8 mouse cellular contexts compared by ENCODE assay signal in the genomic region with DNA sequence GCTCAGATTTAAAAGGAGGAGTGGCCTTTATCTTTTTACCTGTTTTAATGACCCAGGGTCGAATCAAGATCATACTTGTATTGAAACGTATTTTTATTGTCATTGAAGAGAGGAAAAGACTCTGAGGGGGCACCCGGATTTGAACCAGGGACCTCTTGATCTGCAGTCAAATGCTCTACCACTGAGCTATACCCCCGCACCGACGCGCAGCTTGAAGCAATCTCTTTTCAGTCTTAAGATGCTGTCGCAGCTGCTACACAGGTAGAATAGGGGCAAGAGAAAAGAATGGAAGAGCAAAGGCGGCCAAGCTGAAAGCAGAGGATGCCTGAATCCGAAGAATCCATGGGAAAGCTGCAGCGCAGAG. TPM values are rescaled to one million over a fixed set of nuclear protein-coding genes. Genes with fewer than 3 reads are reported as not detected.
DNase-seq lines count a peak whose midpoint lies in the region; ATAC-seq and TF ChIP-seq lines count a peak whose summit lies in the region.

TSS of gene Lasp1 (plus strand) at position 219 of the 364 bp plus-strand sequence.

- intact Hi-C loops in heart, adult 2 months (cut with DNase I): no loop called here

- peak; percentile 80 to 96 for DNase-seq in frontal cortex, adult 2 months (ENCODE audit: extremely low spot score in 1 of 2, low spot score in 1 of 2)
- peak; percentile 91 for DNase-seq in embryonic facial prominence, embryonic 11.5 days (ENCODE audit: low spot score)
- peak; percentile 87 to 91 for DNase-seq in heart, adult 2 months
- DNase-seq in kidney, adult 9 months: peak; percentile 90
- DNase-seq in spleen, postnatal 10 days (ENCODE audit: low spot score in 2 of 2): peak; percentile 74 to 88

- no peaks in the 10 kb centered on the region for H3K27me3 ChIP-seq in embryonic facial prominence, embryonic 11.5 days (ENCODE audit: control insufficient read depth, insufficient read depth, low read length)
- H3K27me3 ChIP-seq in heart, adult 2 months (ENCODE audit: control insufficient read depth, insufficient read depth, low read length): no peaks in the 10 kb centered on the region
- H3K27me3 ChIP-seq in limb, embryonic 13.5 days: no peaks in the 10 kb centered on the region
- H3K27me3 ChIP-seq in midbrain, embryonic 15.5 days (replicated peaks): no peaks in the 10 kb centered on the region

- no peaks in the 10 kb centered on the region for H3K79me2 ChIP-seq in heart, adult 2 months (replicated peaks; ENCODE audit: control insufficient read depth, insufficient read depth, low read length)

- H3K9ac ChIP-seq in embryonic facial prominence, embryonic 11.5 days (replicated peaks; ENCODE audit: low read length): peak within 1 kb of the TSS; percentile 80
- H3K9ac ChIP-seq in heart, adult 2 months (ENCODE audit: low read depth, low read length): peak within 1 kb of the TSS; percentile 90
- H3K9ac ChIP-seq in limb, embryonic 13.5 days: peak within 1 kb of the TSS; percentile 92
- peak within 1 kb of the TSS; percentile 85 for H3K9ac ChIP-seq in midbrain, embryonic 15.5 days

- H3K36me3 ChIP-seq in embryonic facial prominence, embryonic 11.5 days (replicated peaks; ENCODE audit: control insufficient read depth, insufficient read depth, low read depth, low read length): no peaks in the 10 kb centered on the region
- H3K36me3 ChIP-seq in heart, adult 2 months (ENCODE audit: control insufficient read depth, insufficient read depth, low read length): 0 out of 2 replicates have a peak, but pooled peaks cover 2% of the 10 kb centered on the region
- H3K36me3 ChIP-seq in limb, embryonic 13.5 days: peaks cover 5% of the 10 kb centered on the region; the same call in 1 of the 2 replicates
- H3K36me3 ChIP-seq in midbrain, embryonic 15.5 days (replicated peaks): no peaks in the 10 kb centered on the region

- TF ChIP-seq CTCF in heart, adult 2 months (IDR thresholded peaks at IDR 0.05): no peak

- peak within 1 kb of the TSS; percentile 84 for H3K4me2 ChIP-seq in embryonic facial prominence, embryonic 11.5 days (ENCODE audit: low read depth, low read length)
- H3K4me2 ChIP-seq in limb, embryonic 13.5 days (replicated peaks): peak within 1 kb of the TSS; percentile 74
- H3K4me2 ChIP-seq in midbrain, embryonic 15.5 days: peak within 1 kb of the TSS; percentile 76

- peaks cover 6% of the 10 kb centered on the region; the same call in 1 of the 2 replicates for H3K4me1 ChIP-seq in embryonic facial prominence, embryonic 11.5 days (ENCODE audit: control insufficient read depth, insufficient read depth, low read length)
- peaks cover 10% of the 10 kb centered on the region for H3K4me1 ChIP-seq in heart, adult 2 months (ENCODE audit: control insufficient read depth, insufficient read depth, low read length)
- H3K4me1 ChIP-seq in limb, embryonic 13.5 days: peaks cover 33% of the 10 kb centered on the region
- peaks cover 33% of the 10 kb centered on the region for H3K4me1 ChIP-seq in midbrain, embryonic 15.5 days

- no peaks in the 10 kb centered on the region for H3K9me3 ChIP-seq in embryonic facial prominence, embryonic 11.5 days (replicated peaks; ENCODE audit: control insufficient read depth, low read length)
- H3K9me3 ChIP-seq in limb, embryonic 13.5 days: no peaks in the 10 kb centered on the region
- no peaks in the 10 kb centered on the region for H3K9me3 ChIP-seq in midbrain, embryonic 15.5 days

- H3K4me3 ChIP-seq in embryonic facial prominence, embryonic 11.5 days (ENCODE audit: low read depth, low read length): peak within 1 kb of the TSS; percentile 87
- peak within 1 kb of the TSS; percentile 99 for H3K4me3 ChIP-seq in heart, adult 2 months
- H3K4me3 ChIP-seq in limb, embryonic 13.5 days: peak within 1 kb of the TSS; percentile 73
- H3K4me3 ChIP-seq in midbrain, embryonic 15.5 days: peak within 1 kb of the TSS; percentile 88

- no peak for TF ChIP-seq POLR2A in heart, adult 2 months (IDR thresholded peaks at IDR 0.05; ENCODE audit: insufficient read depth, low read depth, low read length)

- peak; percentile 72 for TF ChIP-seq EP300 in heart, adult 2 months (IDR thresholded peaks at IDR 0.05; ENCODE audit: insufficient read depth, low read depth, low read length)

- no peak for ATAC-seq in frontal cortex, adult (ENCODE audit: low TSS enrichment)
- ATAC-seq in embryonic facial prominence, embryonic 11.5 days (replicated peaks; ENCODE audit: insufficient number of reproducible peaks, low FRiP score, low TSS enrichment, low read depth): 0 out of 2 replicates have a peak, but pooled peaks have one; percentile 9
- ATAC-seq in limb, embryonic 13.5 days (ENCODE audit: low FRiP score, low read depth): peak; percentile 42; the same call in 1 of the 2 replicates
- peak; percentile 82 for ATAC-seq in midbrain, embryonic 15.5 days (replicated peaks)

- 0% methylated on average over 11 of the region's 11 CpGs for WGBS in embryonic facial prominence, embryonic 11.5 days
- under 1% methylated on average over 11 of the region's 11 CpGs for WGBS in heart, adult 2 months
- under 1% methylated on average over 11 of the region's 11 CpGs for WGBS in limb, embryonic 13.5 days
- 1% methylated on average over 11 of the region's 11 CpGs for WGBS in midbrain, embryonic 15.5 days

- H3K27ac ChIP-seq in embryonic facial prominence, embryonic 11.5 days (replicated peaks; ENCODE audit: low read depth, low read length): peak within 1 kb of the TSS; percentile 92
- H3K27ac ChIP-seq in heart, adult 2 months: peak within 1 kb of the TSS; percentile 99
- peak within 1 kb of the TSS; percentile 96 for H3K27ac ChIP-seq in limb, embryonic 13.5 days
- H3K27ac ChIP-seq in midbrain, embryonic 15.5 days: peak within 1 kb of the TSS; percentile 95

RNA-seq across cellular contexts. Expression of gene Lasp1, which starts in this region (rescaled TPM):
- 108 and 111 TPM in 2 replicates for polyA plus RNA-seq in frontal cortex, adult 2 months (2012; rRNA removed)
- polyA plus RNA-seq in embryonic facial prominence, embryonic 11.5 days (2014; fragmentation: Nextera tagmentation; extraction: Ambion mirVana): 62.6 and 67.8 TPM in 2 replicates
- 10 to 100 TPM; 28.2 to 31.6 TPM for total RNA-seq in heart, adult 2 months (2021)
- polyA plus RNA-seq in heart, adult 2 months (2012; rRNA removed): 31.1 and 38.5 TPM in 2 replicates
- polyA plus RNA-seq in limb, embryonic 13.5 days (2015; fragmentation: Nextera tagmentation; extraction: Ambion mirVana): 128 and 138 TPM in 2 replicates
- 198 and 199 TPM in 2 replicates for polyA plus RNA-seq in midbrain, embryonic 15.5 days (2015; fragmentation: Nextera tagmentation; extraction: Ambion mirVana)
